Mouse (Mus musculus): Measurements from ENCODE around the gene Gm572.

- TF ChIP-seq CTCF (IDR thresholded peaks at IDR 0.05; ENCODE audit: low read depth) (no peak), EP300 (IDR thresholded peaks at IDR 0.05; ENCODE audit: low read depth) (no peak)
These were observed 67.3 kb downstream of the Gm572 start for GRCm38 (mm10) chr4:148710446-148710845.

All from heart, postnatal 0 days (tissue).